Mouse (Mus musculus) c-Kit-positive CD71-positive TER-119-positive erythroid progenitor cells, embryonic 14.5 days (primary cell): ENCODE data around the gene Irf2bp1.
A peak's percentile ranks its signal among the peaks of the same experiment; 100 is the strongest.

Experiments used
- DNase-seq: peaks from one replicate; pipeline ENCODE4 v3.0.0-alpha.2; 2013; ENCODE audit warnings: low spot score

Gene Irf2bp1

DNA sequence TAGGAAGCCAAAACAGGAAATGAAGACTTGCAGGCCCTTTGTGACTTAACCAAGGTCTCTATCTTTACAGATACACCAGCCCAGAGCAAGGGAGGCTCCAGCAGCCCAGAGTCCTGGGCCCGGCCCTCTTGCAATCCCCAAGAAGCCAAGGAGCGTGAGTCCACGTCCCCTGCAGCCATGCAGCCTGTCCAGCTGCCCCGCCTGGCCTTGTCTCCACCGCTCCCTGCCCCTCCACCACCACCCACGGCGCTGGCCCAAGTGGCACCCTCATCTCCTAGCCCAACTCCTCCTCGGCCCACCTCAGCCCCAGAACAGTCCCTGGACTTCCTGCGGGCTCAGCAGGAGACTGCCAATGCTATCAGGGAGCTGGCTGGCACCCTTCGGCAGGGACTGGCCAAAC lies 3.4 kb upstream of the Irf2bp1 start:
- no peak for DNase-seq

DNA sequence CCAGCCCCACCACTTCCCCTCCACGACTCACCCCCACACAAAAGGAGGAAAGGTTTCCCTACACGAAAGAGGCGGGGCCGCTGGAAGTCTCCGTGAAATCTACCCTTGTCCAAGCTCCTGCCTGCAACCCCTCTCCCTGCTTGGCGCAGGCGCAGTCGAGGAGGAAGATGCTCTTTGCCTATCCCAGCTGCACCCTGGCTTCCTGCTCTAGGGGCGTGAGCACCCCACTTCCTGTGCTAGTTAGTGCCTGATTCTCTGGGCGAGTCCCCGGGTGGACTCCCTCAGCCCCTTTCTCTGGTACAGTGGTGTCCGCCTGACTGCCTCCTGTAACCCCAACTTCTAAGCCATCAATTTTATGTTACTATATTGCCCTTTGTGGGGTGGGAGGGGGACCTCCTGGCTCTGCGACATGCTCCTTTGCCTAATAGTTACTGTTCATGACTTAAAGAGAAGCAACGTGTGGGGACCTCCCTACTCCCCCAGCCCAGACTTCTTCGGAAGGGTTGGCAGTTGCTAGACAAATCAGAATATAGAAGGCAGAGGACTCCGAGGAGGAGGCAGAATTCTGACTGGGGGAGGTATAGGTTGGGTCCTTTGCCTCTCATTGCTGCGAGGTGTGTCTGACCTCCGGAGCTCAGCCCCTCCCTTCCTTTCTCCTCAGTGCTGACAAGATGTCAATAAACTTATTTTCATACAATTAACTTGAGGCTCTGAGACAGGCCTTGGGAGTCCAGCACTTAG lies 2.6 kb upstream of the Irf2bp1 start:
- peak; percentile 56 for DNase-seq

DNA sequence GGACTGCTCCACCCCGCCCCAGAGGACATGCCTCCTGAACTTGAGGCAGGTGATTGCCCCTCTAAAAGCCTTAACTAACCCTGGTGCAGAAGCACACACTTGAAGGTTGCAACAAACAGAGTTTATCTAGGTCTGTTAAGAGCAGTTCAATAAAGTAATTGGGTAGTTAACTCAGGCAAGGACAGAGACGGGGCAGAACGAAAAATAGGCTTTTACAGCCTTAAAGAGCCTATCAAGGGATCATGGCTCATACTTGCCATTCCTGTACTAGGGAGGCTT lies 2.1 kb upstream of the Irf2bp1 start:
- no peak for DNase-seq

DNA sequence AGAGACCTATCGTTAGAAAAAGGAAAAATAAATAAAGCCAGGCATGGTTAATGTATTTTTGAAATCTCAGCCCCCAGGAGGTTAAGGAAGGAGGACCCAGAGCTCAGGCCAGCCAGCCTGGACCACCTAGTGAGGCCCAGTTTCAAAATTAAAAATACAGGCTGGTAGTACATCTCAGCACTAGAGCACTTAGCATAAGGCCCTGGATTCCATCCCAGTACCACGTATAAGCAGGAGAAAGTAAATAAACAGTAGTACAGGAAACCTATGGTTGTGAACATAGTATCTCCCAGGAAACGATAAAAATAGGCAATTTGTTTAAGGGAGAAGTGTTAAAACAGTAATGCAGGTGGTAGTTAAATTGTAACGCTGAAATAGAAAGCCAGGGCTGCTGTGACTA lies 1.7 kb upstream of the Irf2bp1 start:
- DNase-seq: no peak

DNA sequence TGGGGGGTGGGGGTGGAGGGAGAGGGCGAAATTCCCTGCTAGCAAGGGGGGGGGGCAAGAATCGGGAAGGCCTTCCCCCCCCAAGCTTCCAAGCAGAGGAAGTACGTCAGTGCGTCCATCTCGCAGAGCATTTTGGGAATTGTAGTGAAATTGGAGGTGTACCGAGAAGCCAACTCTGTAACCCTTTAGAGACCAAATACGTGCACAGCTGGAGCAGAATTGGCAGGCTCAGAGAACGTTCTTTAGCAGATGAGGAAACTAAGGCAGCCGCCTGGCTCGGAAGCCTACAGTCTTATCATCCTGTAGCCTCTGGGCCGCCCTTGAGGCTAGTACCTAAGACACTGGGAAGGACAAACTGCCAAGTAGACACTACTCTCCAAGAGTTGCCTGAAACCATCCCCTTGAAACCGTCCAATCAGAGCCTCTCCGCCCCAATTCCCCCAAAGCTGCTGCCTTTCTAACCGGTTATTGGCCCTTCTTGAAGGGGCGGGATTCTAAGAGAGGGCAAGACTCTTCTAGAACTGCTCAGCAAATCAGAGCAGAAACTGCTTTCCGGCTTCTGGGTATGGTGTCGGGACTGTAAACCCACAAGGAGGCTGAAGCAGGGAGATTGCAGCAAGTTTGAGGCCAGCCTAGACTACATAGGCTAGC lies 871 bp upstream of the Irf2bp1 start:
- DNase-seq: peak; percentile 85

DNA sequence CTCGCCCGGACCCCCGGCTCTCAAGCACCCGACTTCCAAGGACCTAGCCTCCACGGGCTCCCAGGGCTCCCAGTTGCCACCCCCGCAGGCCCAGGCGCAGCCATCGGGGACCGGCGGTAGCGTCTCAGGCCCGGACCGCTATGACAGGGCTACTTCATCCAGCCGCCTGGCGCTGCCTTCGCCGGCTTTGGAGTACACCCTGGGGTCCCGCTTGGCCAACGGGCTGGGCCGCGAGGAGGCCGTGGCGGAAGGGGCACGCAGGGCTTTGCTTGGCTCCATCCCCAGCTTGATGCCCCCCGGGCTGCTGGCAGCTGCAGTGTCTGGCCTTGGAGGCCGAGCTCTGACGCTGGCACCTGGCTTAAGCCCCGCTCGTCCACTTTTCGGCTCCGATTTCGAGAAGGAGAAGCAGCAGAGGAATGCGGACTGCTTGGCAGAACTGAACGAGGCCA lies 811 bp downstream of the Irf2bp1 start:
- DNase-seq: no peak

DNA sequence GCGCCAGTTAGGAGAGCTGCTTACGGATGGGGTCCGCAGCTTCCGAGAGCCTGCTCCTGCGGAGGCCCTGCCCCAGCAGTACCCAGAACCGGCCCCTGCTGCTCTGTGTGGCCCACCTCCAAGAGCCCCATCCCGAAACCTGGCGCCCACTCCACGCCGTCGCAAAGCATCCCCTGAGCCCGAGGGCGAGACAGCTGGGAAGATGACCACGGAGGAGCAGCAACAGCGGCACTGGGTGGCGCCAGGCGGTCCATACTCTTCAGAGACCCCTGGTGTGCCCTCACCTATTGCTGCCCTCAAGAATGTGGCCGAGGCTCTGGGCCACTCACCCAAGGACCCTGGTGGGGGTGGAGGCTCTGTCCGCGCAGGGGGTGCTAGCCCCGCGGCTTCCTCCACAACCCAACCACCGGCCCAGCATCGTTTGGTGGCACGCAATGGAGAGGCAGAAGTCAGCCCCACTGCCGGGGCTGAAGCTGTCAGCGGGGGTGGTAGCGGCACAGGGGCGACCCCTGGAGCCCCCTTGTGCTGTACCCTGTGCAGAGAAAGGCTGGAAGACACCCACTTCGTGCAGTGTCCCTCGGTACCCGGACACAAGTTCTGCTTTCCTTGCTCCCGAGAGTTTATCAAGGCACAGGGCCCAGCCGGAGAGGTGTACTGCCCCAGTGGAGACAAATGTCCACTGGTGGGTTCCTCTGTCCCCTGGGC lies 1.7 kb downstream of the Irf2bp1 start:
- DNase-seq: no peak

DNA sequence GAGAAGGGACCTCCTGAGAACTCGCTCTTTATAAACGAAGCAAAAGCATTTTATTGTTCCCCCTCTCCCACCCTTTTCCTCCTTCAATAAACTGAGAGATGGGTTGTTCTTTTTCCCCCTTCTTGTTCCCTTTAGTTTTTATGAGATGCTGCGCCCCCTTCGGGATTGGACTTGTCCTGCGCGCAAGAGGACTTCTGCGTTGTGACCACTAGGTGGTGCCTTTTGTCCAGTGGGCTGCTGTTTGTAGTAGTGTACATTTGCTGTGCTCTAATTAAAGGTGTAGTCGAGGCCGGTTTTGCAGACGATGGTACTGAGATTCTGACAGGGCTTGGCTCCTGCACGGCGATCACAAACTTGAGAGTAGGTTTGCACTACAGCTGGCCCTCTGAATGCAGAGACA lies 2.6 kb downstream of the Irf2bp1 start:
- peak; percentile 81 for DNase-seq

DNA sequence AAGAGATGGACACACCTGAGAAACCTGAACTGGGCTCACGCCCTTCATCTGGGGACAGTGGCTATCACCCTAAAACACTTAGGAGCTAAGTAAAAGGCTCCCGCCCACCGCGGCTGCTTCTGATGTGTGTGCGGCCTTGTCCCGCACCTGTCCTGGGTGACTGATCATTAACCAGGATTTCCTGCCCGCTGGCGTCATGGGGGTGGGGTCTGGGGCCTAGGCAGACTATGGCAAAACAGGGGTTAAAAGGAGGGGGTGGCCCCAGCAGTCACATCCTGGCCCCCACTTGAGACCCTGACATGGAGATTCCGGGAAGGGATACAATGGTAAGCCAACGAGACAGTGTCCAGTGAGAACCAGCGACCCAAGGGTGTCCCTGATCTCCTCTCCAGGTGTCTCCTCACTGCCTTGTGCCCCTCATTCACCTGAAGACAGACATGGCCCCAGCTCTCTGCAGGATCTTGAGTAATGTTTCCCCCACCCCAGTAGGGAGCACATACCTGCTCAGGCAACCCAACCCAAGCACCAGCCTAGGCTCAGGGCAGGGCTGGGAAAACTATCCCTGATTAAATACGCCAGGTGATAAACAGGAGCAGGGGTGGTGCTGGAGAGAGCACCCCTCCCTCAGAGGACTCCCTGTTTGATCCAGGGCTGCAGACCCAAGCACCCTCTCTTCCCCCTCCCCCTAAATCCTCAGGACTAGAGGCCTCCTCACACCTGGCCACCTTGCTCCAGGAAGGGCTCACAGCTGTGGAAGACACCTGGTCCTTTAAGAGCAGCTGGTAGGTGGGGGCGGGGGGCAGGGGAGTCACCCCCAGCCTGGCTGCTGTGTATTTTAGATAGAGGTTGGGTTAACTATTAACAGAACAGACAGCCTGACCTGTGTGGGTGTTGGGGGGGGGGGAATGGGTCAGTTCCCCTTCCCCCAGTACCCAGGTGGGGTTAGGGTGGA lies 3.5 kb downstream of the Irf2bp1 start:
- DNase-seq: no peak

DNA sequence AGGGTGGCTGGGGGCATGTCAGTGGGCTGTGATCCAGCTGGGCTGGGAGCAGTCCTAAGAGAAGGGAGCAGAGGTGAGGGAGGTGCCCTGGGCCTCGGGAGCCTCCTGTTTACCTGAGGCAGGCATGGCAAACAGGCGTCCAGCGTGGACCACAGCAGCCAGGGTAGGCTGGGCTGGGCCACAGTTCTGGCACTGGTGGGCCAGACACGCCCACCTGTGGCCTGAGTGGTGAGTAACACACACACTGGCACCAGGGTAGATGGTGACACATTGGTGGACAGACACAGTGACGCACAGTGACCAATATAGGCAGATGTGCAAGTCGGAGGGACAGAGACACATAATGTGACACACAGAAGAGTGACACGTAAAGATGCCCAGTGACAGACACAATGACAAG lies 6.7 kb downstream of the Irf2bp1 start:
- no peak for DNase-seq

DNA sequence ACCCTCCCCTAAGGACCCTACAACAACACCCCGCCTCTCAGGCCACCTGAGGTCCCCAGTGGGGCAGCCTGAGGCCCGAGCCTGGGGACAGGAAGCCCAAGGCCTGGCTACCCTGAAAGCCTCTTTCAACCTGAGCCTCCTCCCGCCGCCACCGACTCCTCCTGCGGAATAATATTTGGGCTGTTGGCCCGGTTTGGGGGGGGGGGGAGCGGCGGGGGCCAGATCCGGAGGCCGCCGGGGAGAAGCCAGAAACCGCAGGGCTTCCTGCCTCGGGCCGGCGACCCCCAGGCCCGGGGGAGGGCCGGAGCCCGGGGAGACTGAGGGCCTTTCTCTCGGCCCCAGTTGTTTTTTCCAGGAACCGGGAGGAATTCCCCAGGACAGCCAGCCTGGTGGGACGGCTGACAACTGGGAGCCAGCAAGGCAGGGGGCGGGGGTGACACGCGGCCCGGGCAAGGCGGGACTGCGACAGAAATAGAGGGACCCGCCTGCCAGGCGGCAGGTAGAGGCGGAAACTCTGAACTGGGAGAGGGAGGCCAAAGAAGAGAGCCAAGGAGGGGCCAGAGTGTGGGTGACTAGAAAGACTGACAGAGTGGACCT lies 8.3 kb downstream of the Irf2bp1 start:
- DNase-seq: no peak

DNA sequence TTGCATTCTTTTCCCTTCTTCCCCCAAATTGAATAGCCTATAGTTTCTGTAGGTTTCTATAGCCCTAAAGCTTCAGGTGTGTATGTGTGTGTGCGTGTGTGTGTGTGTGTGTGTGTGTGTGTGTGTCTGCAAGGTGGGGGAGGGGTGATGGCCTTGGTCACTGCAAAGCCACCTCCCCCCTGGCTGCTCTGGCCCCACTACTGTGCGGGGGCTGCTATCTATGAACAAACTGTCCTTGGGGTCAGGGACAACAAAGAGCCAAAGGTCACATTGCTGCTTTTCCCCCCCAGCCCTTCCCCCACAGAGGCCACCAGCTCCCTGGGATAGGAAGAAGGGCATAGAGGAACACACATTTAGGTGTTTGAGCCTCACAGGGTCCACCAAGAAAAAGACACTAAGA lies 9.0 kb downstream of the Irf2bp1 start:
- DNase-seq: no peak

DNA sequence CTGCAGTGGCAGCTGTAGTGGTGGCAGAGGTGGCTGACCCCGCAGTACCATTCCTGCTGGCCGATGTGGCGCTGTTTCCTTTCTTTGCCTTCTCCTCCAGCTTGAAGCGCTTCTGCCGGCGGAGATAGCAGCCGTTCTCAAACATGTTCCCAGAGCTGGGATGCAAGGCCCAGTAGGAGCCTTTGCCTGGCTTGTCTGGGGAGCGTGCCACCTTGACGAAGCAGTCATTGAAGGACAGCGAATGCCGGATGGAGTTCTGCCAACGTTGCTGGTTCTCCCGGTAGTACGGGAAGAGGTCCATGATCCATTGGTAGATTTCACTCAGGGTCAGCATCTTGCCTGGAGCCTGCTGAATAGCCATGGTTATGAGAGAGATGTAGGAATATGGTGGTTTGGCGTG lies 10.6 kb downstream of the Irf2bp1 start:
- DNase-seq: no peak

DNA sequence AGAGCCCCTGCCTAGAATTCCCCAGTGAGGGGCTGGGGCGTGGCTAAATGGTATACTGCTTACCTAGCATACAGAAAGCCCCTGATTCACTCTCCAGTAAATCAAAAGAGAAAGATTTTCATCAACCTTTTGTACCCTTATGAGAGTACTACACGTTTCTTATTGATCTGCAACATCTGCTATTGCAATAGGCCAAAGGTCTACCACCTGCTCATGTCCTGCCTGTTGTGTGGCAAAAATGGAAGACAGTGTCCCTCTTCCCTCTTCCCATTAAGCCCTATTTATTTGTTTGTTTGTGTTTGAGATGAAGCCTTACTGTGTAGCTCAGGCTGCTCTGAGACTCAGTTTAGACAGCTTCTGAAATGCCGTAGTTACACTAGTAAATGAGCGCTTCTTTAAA lies 12.2 kb downstream of the Irf2bp1 start:
- no peak for DNase-seq

DNA sequence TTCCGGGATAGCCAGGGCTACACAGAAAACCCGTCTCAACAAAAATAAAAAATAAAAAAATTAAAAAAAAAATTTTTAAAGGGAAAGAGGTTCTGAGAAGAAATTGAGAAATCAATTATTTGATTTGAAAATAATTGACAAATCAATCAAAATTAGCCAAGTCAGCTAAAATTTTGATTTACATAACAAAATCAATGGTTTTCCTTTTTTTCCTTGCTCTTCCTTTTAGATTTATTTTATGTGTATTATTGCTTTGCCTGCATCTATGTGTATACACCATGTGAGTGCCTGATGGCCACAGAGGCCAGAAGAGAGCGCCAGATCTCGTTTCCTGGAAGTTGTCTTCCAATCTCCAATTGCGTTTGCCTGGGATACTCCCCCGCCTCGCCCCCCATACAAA lies 14.1 kb downstream of the Irf2bp1 start:
- DNase-seq: no peak

DNA sequence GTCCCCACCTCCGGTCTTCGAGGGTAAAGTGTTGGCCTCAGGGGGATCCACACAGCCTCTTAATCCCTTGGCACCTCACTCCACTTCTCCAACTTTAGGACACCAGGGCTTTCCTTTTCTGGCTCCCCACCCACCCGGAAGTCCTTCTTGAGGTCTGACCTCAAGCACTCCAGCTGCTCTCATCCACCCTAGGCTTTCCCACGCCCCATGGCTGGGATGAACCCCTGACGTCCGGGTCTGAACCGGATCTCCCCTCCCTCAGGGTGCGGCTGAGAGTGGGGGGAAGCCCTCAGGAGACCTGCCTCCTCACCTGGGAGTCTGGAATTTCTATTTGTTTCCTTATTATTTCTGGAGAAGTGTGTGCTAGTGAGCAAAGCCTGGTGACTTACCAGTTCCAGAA lies 17.2 kb downstream of the Irf2bp1 start:
- DNase-seq: no peak

DNA sequence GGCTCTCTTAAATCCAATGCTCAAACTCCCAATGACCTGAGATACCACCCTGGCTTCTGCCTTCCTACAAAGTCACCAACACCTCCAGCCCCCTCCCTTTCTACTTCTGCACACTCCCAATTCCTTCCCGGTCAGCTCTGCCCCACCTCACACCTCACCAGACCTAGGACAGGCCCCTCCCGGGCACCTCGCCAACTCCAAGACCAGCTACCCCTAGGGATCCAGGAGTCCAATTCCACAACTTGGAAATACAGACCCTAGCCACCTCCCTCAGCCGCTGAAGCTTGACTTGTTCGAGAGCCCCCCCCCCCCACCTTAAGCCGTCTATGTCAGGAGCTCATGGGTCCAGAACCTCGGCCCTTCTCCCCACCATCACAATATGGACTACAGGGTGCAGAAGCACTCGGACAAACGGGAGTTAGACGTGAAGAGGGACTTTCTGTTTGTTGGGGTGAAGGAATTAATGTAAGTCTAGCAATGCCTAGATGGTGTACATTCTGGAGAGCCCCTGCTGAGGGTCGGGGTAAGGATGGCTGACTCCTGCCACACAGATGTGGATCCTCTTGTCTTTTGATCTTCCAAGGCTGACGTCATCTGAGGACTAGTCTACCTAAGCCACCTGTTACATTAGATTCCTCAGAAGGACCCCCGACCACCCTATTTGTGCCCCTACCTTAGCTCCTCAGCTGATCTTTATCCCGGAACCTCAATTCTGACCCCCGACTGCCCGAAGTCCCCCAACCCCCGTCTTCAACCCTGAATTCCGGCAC lies 18.5 kb downstream of the Irf2bp1 start:
- DNase-seq: no peak

DNA sequence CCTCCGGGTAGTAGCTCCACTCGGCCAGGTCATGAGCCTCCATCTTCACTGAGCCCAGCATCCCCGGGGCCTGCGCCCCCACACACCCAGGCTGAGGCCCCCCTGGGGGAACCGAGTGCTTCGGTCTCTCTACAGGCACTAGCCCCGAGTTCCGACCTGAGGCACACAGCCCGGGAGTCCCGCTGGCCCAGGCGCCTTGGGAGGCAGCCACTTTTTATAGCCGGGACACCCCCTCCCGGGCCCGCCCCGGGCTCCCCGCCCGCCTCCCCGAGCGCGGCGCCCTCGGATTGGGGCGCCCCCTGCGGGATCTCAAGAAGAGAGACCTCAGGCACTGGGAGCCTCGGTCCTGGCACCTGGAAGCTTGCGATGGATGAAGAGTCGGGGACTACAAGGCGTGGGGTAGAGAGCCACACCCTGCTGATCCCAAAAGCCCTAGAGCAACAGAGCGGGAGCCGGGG lies 19.5 kb downstream of the Irf2bp1 start, which contains the start of gene Foxa3:
Foxa3 (minus strand) TSS at position 182 of the 458 bp plus-strand sequence.
- no peak for DNase-seq

DNA sequence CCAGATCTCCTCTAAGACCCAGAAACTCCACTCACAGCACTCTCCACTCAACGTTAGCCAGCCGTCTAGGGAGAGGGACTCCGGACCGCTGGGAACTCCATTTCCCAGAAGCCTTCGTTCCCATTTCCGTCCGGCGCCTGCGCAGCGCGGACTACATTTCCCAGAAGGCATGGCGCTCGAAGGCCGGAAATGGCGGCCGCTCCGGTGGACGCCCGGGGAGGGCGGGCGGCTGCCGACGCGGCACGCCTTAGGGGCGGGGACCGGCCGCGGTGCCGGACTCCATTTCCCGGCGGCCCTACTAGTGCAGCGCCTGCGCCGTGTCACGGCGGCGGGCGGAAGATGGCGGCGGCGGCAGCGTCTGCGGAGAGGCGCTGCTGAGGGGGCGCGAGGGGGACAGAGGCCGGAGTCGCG lies 20.3 kb downstream of the Irf2bp1 start, which contains the start of gene Sympk:
Sympk (plus strand) TSS at position 282 of the 411 bp plus-strand sequence.
- DNase-seq: peak; percentile 94

DNA sequence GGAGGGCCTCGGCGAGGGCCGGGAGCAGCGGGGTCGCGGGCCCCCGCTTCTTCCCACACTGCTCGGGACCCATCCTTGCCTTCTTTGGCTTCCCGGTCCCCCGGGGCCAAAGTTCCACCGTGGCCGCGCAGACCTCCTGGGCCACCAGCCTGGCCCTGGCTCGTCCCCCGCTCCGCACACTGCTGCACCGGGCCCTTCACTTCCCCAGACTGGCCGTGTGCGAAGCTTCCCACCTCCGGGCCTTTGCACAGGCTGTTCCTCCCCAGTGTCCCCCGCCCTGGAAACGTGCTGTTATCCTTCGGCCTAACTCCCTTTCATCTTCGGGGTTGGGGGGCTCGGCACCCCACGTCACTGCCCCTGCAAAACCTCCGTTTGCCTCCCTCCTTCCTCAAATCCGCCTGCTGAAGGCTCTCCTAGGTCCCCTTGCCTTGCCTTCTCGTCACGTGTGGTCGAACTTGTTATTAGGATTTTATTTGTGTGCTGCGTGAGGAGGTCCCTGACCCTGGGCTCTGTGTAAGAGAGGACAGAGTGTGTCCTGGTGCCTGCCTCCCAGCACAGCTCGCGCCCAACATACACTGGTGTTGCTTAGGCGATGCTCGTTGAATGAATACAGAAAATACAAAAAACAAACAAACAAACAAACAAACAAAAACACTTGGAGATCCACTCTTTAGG lies 20.9 kb downstream of the Irf2bp1 start:
- no peak for DNase-seq
